Mouse (Mus musculus) megakaryocyte, embryonic 14.5 days (primary cell): Measurements from ENCODE around the gene Pds5a.

Source experiments
- FLI1 ChIP-seq: IDR thresholded peaks from 2 replicates; pipeline ENCODE4 v1.6.1; 2012; ENCODE audit warnings: low read length, inconsistent platforms, mixed read lengths
- GATA1 ChIP-seq: IDR thresholded peaks from 3 replicates; pipeline ENCODE4 v1.6.1; 2012; ENCODE audit warnings: mixed read lengths, low read length, inconsistent platforms, borderline replicate concordance

DNA sequence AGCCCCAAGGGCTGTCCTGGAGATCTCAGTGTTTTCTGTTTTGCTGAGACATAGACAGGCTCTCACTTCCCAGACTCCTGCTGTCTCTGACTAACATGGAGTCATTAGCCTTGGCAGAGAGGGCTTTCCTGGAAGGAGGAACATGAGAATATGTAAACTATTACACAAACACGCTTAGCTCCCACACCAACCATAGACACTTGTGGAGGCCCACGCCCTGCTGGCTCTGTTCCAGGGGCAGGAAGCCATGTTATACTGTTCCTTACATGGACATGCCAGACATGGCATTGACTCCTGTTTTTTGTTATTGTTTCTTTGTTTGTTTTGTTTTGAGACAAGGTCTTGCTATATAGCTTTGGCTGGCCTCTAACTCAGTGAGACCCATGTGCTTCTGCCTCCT, 37.5 kb upstream of the Pds5a start:
- no peak for TF ChIP-seq FLI1
- TF ChIP-seq GATA1 = no peak
